Mouse (Mus musculus) G1E (cell line): ENCODE data around the gene Masp1. TPM values are rescaled to one million over a fixed set of nuclear protein-coding genes. Genes with fewer than 3 reads are reported as not detected.

ENCODE experiments used
- ATAC-seq: 2 replicates; pipeline ENCODE4 v1.8.0; 2016; ENCODE audit warnings: mild to moderate bottlenecking; ENCODE audit not compliant: insufficient number of reproducible peaks, poor library complexity, low FRiP score, severe bottlenecking; ENCODE audit errors: extremely low read depth
- DNase-seq: peaks from one replicate; pipeline ENCODE4 v3.0.0; 2012; ENCODE audit warnings: low spot score
- H3K27me3 ChIP-seq: 2 replicates; pipeline ENCODE4 v1.6.1; 2012; ENCODE audit warnings: mild to moderate bottlenecking, low read length, inconsistent platforms; ENCODE audit not compliant: insufficient read depth
- H3K36me3 ChIP-seq: replicated peaks from 2 replicates; pipeline ENCODE3; 2012; ENCODE audit warnings: mild to moderate bottlenecking, inconsistent platforms
- H3K4me1 ChIP-seq: 2 replicates; pipeline ENCODE4 v1.6.1; 2012; ENCODE audit warnings: low read depth, low read length, inconsistent platforms, mixed read lengths; ENCODE audit not compliant: insufficient read depth
- H3K4me3 ChIP-seq: 2 replicates; pipeline ENCODE4 v1.5.1; 2012; ENCODE audit warnings: low read depth, mild to moderate bottlenecking, inconsistent platforms, low read length, moderate library complexity, mixed read lengths
- H3K9me3 ChIP-seq: replicated peaks from 2 replicates; pipeline ENCODE4 v1.6.1; 2012; ENCODE audit warnings: inconsistent platforms
- CTCF ChIP-seq: IDR thresholded peaks from 2 replicates; pipeline ENCODE4 v1.5.1; 2012; ENCODE audit warnings: low read depth, low read length, inconsistent platforms, mixed read lengths
- GATA1 ChIP-seq: IDR thresholded peaks from 2 replicates; pipeline ENCODE4 v1.6.1; 2012; ENCODE audit warnings: borderline replicate concordance, low read length, inconsistent platforms, mixed read lengths
- GATA2 ChIP-seq: IDR thresholded peaks from 2 replicates; pipeline ENCODE4 v1.6.1; 2012; ENCODE audit warnings: low read depth, low read length, inconsistent platforms, borderline replicate concordance
- POLR2AphosphoS5 ChIP-seq: IDR thresholded peaks from 2 replicates; pipeline ENCODE4 v1.6.1; 2012; ENCODE audit warnings: low read depth, low read length, inconsistent platforms; ENCODE audit not compliant: insufficient replicate concordance
- TAL1 ChIP-seq: conservative IDR thresholded peaks from 2 replicates; pipeline ENCODE4 v1.6.1; 2012; ENCODE audit warnings: low read depth, low read length, inconsistent platforms, mixed read lengths
- polyA plus RNA-seq: library from polyadenylated mRNA; stranded (reverse); fragments of >175 nt; gene quantifications from 2 replicates; pipeline ENCODE4 v1.2.3, GENCODE M21; 2012
- total RNA-seq, 2 experiments: library from RNA; stranded (forward) in 1 of 2; stranded (reverse) in 1 of 2; fragments of 200-1000 nt in 1 of 2; fragments of >200 nt in 1 of 2; fragmentation: Nextera tagmentation in 1 of 2; gene quantifications; 2 replicates each; pipeline ENCODE4 v1.2.3; 2014 to 2017

Gene Masp1
- total and polyA plus RNA-seq, 3 experiments: 0.27 TPM; not detected in 2

DNA sequence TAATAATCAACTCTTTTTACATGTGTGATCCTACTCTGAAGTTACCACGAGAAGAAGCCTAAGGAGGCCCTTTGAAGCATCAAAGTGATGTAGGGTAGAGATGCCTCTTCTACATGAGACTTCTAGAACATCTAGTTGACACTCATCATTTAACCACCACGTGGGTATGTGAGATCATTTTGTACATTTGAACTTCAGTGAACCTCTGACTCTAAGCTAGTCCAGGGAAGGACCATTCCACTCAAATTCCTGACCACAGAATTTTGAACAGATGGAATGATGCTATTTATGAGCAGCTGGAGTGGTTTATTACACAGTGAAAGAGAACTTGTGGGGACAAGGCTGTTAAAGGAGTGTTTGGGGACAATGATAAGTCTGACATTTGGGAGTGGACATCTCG is 18.1 kb downstream of the Masp1 start:
- no peak for DNase-seq
- TF ChIP-seq GATA1 (no peak), TAL1 (no peak), CTCF (no peak), GATA2 (no peak), POLR2AphosphoS5 (no peak)
- no peak for ATAC-seq
- Histone ChIP-seq H3K36me3 (no peaks in the 10 kb centered on the region), H3K4me3 (no peak overlapping the region), H3K27me3 (no peaks in the 10 kb centered on the region), H3K9me3 (no peaks in the 10 kb centered on the region), H3K4me1 (no peaks in the 10 kb centered on the region)

GRCm38 (mm10) chr16:23501288-23501687 is 19.3 kb downstream of the Masp1 start:
- Histone ChIP-seq H3K27me3 (no peaks in the 10 kb centered on the region), H3K36me3 (no peaks in the 10 kb centered on the region), H3K9me3 (no peaks in the 10 kb centered on the region), H3K4me1 (no peaks in the 10 kb centered on the region), H3K4me3 (no peak overlapping the region)
- ATAC-seq (no peak), DNase-seq (no peak)
- TF ChIP-seq TAL1 (no peak), CTCF (no peak), GATA1 (no peak), POLR2AphosphoS5 (no peak), GATA2 (no peak)

GRCm38 (mm10) chr16:23500558-23500957 is 20.1 kb downstream of the Masp1 start:
- DNase-seq (no peak), ATAC-seq (no peak)
- Histone ChIP-seq H3K36me3 (no peaks in the 10 kb centered on the region), H3K4me1 (no peaks in the 10 kb centered on the region), H3K27me3 (no peaks in the 10 kb centered on the region), H3K9me3 (no peaks in the 10 kb centered on the region), H3K4me3 (no peak overlapping the region)
- no peak for TF ChIP-seq TAL1
- no peak for TF ChIP-seq CTCF
- TF ChIP-seq GATA2: no peak
- TF ChIP-seq POLR2AphosphoS5: no peak
- TF ChIP-seq GATA1: no peak

- Histone ChIP-seq H3K4me3 (no peak overlapping the region), H3K4me1 (no peaks in the 10 kb centered on the region), H3K27me3 (no peaks in the 10 kb centered on the region), H3K36me3 (no peaks in the 10 kb centered on the region), H3K9me3 (no peaks in the 10 kb centered on the region)
- ATAC-seq: no peak
- DNase-seq: no peak
- TF ChIP-seq POLR2AphosphoS5 (no peak), TAL1 (no peak), GATA1 (no peak), GATA2 (no peak), CTCF (no peak)
These were observed 21.9 kb downstream of the Masp1 start for GRCm38 (mm10) chr16:23498691-23499131.

GRCm38 (mm10) chr16:23497881-23498280 is 22.7 kb downstream of the Masp1 start:
- TF ChIP-seq GATA2 (no peak), TAL1 (no peak), CTCF (no peak), GATA1 (no peak), POLR2AphosphoS5 (no peak)
- Histone ChIP-seq H3K27me3 (no peaks in the 10 kb centered on the region), H3K9me3 (no peaks in the 10 kb centered on the region), H3K4me1 (no peaks in the 10 kb centered on the region), H3K4me3 (no peak overlapping the region), H3K36me3 (no peaks in the 10 kb centered on the region)
- DNase-seq (no peak), ATAC-seq (no peak)

DNA sequence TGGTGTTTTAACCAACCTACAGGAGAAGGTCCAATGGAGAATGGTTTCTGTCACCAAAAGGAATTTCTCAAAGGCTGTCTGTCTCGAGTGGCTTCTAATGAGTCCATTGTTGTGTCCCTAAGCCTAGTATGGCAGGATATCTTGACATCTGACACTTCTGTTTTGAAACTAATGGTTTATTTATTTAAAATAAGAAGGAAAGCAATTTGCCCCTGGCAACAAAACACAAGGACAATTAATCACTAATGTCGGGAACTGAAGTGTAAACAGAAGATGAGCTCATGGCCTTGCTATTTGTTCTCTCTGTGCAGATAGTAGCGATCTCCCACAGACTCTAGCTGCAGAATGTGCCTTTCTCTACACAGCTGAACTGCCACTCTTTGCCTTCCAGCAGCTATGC is 23.2 kb downstream of the Masp1 start:
- DNase-seq (no peak), ATAC-seq (no peak)
- H3K36me3 ChIP-seq: no peaks in the 10 kb centered on the region
- no peak for TF ChIP-seq POLR2AphosphoS5
- no peak for TF ChIP-seq GATA2
- TF ChIP-seq GATA1: no peak
- TF ChIP-seq CTCF: no peak
- no peak overlapping the region for H3K4me3 ChIP-seq
- no peaks in the 10 kb centered on the region for H3K27me3 ChIP-seq
- H3K4me1 ChIP-seq: no peaks in the 10 kb centered on the region
- H3K9me3 ChIP-seq: 0 out of 2 replicates have a peak, but pooled peaks cover 3% of the 10 kb centered on the region
